Mouse (Mus musculus): ENCODE data around the gene Pla2g6. TPM values are rescaled to one million over a fixed set of nuclear protein-coding genes. Genes with fewer than 3 reads are reported as not detected.

Gene Pla2g6
- total RNA-seq (2021) (10 to 100 TPM; 26.1 to 30.6 TPM), polyA plus RNA-seq (2012; rRNA removed) (47.8 and 50.1 TPM in 2 replicates)
- long read RNA-seq, transcript Pla2g6-202 (16 exons, 3,365 nt): major isoform, 5 of 17 reads
- long read RNA-seq, partial matches to known transcripts: 4 of 17 reads
- long read RNA-seq, other reads (novel, unspliced or antisense): 6 of 17 reads

DNA sequence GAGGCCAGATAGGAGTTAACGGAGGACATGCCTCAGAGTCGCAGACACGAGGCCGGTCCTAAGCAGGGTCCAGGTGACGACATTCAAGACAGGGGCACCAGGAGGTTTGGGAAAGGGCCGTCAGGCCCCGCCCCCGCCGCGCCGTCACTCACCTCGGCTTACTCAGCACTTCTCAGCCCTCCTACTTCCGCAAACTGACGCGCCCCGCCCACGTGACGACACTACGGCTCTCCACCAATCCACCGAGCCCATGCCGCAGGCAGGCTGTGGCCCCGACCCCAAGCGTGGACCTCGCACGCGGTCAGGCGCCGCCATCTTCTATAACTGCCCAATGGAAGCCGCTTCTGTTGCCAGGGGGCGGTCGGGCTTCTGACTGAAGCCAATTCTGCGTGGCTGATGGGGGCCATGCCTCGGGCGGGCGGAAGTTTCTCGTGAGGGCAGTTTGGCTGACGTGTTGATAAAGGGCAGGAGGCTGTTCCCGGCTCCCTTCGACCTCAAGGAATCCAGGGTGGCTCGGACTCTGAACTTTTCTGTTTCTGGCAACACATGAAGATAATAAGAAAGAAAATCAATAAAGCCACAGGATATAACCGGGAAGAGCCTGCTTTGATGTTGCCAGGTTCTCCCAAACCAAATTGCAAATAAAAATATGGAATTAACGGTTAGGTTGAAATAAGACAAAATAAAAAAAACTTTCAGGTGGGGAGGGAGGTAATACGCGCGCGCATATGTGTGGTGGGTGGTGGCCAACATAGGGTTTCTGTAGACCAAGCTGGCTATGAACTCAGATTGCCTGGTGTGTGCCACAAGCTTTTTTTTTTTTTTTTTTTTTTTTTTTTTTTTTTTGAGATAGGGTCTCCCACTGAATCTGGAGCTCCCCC is at the start of gene Pla2g6:
Gene Pla2g6, minus strand, starts transcription at position 333 of the 881 bp plus-strand sequence.
- DNase-seq: peak; percentile 99

DNA sequence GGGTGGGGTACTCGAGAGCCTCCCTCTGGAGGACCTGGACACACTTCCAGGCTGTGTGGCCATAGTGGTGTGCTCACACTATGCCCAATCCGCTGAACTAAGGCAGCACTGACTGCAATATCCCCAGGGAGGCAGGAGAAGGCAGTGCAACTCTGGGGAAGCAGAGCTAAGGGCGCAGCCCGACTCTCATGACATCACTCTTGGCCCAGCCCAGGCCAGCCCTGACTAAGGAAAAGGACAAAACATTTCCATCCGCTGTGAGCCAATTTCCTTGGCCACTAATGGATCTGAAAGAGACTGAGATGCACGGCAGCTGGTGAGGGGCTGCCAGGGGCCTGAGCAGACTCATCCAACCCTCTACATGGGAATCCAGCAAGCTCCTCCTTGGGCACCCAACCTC is 49.5 kb upstream of the Pla2g6 start:
- peak; percentile 78 for DNase-seq

DNA sequence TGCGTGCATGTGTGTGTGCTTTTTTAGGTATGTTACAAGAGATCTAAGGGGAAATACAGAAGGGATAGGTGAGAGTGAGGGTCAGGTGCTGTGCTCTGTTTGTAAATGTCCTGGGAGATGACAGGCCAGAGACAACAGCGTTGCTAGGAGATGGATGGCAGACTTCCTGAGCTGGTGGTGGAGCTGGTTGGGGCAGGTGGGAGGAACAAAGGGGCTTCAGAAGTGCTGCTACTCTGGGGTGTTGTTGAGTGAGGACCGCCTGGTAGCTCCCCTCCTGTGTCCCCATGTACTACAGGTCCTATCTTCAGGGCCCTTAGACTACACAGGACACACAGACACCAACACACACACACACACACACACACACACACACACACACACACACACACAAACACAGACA is 46.6 kb upstream of the Pla2g6 start:
- no peak for DNase-seq

DNA sequence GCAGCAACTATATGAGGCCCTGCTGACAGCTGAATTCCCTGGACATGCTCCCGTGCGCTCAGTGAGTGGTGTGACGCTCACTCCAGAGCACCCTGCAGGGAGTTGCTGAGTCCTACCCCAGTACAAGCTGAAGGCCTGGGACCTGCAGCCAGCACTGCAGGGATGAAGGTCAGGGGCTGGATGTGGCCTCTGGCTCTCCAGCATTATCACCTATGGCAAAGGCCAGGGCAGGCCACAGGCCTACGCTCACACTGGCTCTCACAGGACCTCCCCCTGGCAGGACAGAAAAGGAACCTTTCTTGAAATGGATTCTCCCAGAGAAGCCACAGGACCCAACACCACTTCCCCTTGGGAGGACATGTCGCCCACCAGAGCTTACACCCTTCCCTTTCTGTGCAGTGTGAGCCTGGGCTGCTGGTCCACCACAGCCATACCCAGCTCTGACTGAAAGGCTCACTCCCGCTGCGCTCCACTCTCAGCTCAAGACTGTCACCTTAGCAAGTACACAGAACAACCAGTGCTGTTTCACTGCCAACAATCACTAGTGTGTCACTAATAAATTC is 42.2 kb upstream of the Pla2g6 start:
- DNase-seq: no peak

DNA sequence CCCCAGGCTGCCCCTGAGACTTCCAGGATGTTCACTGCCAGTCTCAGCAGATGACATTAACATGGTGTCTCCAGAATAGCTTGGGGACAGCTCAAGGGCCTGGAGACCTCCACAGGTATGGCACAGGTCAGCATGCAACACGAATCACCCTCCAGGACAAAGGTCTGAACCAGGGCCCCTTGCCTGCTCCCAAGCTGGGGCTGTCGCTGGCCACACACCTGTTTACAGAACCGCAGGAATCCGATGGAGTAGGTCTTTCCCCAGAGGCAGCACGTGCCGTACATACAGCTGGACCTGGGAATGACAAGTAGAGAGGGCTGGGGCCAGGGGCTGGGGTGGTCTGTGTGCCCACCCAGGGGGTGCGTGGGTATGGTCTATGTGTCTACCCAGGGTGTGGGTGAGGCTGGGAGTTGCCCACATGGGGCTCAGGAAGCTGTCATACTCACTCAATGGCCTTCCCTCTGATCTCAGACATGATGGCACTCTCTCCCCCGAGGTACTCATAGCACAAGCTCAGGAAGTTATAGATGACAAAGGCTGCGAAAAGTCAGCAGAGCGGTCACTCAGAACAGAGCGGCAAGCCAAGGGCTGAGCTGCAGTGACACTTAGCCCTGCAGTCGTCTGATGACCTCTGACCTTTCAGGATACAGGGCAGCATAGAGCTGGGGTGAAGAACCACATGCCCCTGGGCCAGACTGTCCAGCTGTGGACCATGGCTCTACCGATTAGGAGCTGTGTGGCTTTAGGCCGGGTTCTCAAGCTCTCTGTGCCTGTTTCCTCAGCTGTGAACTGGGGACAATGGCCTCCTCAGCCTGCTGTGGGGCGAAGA is 41.5 kb upstream of the Pla2g6 start:
- DNase-seq: no peak

DNA sequence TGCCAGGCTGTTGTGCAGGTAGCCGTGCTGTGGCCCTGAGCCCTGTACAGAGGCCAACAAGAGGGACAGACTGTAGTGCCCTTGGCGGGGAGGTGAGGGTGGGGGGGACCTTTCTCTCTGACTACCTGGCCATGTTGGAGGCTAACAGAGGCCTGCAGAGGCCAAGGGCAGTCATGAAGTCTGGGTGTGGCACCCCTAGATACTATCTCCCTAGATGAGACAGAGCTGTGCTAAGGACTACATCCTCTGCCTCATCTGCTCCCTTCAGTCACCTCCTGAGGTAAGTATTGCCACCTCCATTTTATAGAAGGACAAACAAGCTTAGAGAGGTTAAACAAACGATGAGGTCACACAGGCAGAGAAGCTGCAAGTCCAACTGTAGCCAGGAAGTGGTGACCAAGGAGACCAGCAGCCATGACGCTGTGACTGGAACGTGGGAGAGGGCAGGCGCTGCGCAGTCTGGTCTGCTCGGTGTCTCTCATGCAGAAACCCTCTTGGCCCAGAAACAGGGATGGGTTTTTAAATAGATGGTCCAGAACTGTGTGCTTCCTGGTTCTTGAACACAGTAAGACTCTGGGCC is 40.8 kb upstream of the Pla2g6 start:
- no peak for DNase-seq

DNA sequence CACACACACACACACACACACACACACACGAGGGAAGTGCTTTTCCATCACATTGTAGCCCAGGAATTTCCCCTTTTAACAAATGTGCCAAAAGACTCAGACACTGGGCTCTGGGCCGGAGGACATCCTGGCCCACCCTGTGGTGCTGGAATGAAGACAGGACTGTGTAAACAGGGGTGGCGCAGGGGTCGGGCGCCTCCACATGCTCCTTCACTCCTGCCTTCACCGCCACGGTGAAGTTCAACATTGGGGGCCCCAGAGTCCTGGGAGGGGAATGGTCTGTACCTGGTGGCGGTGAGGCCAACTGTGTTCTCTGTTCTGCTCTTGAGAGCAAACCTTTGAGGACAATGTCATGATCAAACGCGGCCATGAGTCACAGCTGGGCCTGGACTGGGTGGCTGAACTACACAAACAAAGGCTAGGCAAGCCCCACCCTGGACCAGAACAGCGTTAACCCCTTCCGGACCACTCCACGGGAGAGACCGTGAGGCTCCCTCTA is 40.2 kb upstream of the Pla2g6 start:
- peak; percentile 75 for DNase-seq

DNA sequence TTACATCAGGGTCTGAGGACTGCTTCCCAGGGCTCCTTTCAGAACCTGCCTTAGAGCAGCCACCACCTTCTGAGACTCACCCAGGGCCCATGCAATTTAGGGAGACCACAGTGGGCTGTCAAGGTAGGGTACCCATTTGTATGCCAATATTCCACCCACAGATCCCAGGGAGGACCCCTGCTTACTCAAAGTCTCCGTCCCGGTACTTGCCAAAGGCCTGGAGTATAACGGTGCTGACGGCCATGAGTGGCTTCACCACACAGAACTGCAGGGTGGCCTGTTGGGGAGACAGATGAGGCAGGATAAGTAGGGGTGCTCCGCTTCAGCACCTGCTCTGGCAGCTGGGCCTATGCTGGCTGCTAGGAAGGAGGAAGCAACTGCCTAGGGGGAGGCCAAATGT is 38.2 kb upstream of the Pla2g6 start:
- DNase-seq: no peak

DNA sequence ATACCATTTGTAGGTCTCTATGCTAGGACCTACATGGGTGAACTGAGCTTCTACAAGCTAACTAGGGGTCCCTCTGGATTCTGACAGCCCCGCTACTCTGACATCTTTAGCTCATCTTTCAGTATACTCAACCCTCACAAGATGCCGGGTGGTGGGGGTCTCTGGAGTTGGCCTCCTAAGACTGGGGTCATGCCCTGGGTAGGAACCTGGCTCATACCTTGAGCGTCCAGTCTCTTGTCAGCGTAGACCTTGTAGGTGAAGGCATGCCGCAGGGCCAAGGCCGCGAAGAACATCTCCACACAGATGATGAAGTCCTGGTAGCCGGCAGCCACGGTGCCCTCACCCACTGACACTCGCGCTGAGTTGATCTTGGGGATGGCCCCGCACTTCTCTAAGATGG is 36.9 kb upstream of the Pla2g6 start:
- DNase-seq: no peak

DNA sequence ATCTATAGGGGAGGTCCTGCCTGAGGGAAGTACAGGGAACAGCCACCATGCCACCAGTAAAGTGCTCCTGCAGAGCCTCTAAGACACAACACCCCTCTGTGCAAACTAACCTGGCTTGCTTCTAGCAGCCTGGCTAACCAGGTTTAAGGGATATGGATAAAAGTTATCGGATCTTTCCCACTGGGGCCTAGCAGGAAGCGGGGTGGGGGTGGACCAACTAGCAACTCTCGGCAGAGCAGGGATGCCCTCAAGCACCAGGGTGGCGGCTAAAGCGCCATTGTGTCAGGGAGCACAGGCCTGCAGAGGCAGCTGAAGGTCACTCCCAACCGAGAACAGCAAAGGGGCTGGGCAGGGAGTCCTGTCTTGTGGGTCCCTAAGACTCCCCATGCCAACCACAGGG is 35.9 kb upstream of the Pla2g6 start:
- DNase-seq: no peak

DNA sequence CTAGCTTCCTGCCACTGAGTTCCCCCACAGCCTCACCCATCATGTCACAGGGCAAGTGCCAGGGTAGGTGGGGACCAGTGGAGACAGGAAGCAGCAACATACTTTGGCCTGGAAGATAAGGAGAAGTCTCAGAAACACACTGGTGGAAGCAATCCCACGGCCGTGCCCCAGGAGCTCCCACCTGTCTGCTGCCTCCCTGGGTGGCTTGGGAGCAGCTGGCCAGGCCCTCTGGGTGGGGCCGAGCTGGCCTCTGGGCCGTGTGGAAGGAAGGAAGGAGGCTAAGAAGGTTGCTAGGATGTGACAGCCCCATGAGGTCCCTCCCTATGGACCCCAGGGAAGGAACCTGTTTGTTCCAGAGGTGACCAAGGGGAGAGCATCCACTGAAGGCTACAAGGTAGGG is 32.8 kb upstream of the Pla2g6 start:
- no peak for DNase-seq

DNA sequence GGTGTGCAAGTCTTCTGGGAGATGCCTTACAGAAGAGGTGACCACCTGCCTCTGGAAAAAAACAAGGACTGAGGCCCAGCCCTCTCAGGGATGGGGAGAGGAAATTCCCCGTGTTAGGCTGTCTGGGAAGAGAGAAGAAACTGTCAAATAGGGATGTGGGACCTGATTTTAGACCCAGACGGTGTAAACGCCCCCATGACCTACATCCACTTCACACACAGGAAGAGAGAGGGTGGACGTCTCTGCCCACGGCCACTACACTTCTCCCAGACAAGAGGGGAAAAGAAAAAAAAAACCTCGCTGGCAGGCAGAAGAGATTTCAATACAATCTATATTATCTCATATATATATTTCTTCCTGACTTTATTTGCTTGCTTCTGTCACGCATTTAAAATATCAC is 32.2 kb upstream of the Pla2g6 start:
- DNase-seq: no peak

DNA sequence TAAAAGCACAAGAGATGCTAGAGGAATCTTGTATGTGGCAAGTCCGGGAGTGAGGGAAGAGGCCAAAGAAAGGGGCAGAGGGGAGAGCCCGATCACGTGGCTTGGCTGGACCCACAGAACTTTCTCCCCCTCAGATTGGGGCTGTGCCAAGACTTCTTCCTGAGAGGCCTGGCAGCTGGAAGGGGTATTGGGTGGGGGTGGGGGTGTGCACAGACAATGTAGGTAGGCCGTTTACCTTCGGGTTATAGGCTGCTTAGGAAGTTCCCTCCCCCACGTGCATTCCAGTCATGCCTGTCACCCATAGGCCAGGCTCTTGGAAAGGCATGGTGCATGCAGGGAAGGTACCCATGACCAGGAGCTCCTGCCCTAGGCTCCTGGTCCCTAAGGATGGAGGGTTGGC is 31.8 kb upstream of the Pla2g6 start:
- DNase-seq: no peak

DNA sequence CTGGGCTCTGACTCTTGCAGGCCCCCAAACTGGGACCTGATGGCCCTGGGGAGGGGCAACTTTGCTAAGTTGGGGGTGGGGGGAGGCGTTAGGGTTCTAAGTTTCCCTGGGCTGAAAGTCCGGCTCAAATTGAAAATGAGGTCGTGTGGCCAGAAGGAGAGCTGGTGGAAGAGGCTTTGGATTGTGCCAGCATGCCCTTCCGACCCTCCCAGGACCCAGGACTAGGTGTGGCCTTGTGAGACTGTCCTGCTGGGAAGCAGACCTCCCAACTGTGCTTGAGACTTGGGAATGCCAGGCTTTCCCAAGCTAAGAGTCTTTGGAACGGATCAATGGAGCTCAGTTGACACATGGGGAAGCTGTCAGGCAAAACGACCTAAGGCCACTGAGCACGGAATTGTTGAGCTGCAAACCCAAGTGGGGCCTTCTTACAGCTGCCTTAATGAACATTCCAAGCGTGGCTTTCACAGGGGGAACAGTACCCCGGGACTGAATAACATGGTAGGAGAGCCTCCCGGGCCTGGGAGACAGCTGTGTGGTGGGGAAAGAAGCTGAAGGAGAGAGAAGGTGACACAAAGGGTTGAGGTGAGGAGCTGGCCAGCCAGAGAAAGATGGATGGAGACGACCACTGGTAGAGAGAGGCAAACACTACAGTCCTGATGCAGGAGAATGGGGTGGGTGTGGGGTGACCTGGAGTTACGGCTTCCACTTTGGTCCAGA is 29.9 kb upstream of the Pla2g6 start:
- DNase-seq: no peak

DNA sequence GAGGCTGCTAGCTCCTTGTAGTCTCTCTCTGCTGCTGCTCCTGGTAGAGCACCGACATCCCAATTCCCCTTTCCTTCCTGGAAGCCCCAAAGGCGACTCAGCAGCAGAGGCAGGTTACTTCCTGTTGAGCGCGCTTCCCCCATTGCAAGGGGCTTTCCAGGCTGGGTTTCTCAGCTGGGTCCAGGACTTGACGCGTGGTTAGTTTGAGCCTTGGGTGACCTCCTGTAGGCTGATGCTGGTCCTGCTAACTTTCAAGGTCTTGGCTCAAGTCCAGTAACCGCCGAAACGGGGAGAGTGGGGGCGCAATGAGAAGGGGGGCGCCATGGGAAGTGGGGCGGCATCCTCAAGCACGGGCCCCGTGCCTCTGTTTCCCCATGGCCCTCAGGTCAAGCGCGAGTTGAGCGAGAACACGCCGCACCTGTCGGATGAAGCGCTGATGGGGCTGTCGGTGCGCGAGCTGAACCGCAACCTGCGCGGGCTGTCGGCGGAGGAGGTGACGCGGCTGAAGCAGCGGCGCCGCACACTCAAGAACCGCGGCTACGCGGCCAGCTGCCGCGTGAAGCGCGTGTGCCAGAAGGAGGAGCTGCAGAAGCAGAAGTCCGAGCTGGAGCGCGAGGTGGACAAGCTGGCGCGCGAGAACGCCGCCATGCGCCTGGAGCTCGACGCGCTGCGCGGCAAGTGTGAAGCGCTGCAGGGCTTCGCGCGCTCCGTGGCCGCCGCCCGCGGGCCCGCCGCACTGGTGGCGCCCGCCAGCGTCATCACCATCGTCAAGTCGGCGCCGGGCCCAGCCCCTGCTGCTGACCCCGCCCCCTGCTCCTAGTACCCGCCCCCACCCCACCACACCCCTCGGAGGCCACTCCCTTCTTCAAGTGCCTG is 29.1 kb upstream of the Pla2g6 start:
- DNase-seq: peak; percentile 78

DNA sequence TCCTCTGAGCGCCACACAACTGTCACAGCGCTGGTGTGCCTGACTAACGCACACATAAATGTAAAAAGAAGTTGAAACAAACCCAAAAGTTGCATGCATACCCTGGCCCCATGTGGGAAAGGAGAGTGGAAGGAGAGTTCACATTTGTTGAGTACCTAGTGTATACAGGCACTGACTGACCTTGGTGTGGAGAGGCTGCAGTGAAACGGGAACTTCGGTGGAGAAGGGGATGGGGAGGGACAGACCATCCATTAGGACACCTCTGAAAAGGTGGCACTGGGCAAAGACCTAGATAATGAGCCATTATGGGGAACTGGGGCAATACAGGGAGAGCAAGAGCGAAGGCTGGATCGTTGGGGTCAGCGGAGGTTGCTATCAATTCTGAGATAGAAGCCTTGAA is 28.3 kb upstream of the Pla2g6 start:
- DNase-seq: no peak

DNA sequence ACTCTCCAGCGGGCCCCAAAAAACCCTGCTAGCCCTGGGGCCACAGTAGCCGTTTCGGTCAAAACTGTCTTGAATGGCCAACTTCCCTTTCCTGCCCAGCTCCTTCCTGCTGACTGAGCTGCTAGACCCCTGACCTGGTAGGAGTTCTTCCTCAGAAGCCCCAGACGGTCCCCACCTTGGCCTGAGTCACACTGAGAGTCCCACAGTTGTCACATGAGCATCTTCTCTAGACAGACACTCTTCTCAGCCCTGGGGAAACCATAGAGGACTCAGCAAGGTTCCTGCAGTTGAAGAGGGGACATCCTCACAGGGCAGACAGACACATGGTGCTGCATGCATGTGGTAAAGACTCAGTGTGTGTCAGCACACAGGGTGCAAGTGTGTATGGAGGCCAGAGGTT is 26.4 kb upstream of the Pla2g6 start:
- no peak for DNase-seq

DNA sequence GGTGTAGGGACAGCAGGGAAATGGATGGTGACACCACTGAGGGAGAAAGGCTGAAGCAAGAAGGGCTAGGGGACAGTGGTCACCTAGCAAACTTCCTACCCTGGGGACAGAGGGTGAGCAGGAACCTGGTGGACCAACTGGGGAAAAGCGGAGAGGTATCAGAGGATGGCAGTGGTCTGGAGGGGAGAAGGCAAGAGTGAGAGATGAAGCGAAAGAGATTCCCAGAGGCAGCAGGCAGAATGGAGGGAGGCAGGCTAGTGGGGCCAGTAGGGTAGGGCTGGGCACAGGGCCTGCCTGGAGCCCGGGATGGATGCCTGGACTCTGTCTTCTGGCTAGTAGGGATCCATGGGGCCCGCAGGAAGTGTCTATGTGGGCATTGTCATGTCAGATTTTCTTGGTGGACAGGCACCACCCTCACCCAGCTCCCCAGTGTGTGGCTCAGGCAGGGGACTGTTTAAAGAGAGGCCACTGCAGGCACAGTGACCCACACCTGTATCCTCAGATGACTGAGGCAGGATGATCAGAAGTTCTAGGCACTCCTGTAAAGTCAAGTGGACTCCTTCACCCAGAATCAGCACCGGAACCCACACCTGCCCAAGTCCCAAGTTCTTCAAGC is 25.6 kb upstream of the Pla2g6 start:
- no peak for DNase-seq

DNA sequence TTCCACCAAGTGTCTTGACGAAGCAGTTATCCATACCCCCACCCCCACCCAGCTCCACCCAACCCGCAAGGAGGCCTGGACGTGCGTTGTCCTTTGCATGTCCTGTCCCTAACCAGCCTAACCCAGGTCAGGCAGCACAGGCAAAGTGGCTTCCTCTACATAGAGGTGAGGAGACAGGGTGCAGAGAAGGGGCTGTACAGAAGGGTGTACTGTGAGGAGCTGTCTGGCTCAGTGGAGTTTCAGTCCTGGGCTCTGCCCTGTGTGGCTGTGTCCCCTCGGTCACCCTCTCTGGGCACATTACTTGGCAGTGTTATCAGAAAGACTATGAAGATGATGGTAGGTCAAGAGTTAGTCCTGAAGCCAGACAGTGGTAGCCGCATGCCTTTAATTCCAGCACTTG is 24.3 kb upstream of the Pla2g6 start:
- no peak for DNase-seq

DNA sequence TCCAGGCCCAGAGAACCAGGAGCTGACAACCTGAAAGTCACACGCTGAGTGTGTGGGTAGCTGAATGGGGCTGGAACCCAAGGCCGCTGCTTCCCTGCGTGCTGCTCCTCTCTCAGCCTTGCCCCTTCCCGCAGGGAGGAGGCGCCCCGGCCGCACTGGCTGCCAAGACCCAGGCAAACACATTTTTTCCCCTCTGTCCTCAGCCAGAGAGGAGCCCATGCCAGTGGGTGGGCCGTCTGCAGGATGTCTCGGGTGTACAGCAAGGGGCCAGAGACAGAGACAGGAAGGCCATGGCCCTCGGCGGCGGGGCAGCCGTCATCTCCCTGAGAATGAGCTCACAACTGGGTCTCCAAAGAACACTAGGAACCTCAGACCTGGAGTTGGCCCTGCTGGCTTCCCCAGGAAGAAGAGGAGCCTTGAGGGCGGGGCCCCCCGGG is 23.2 kb upstream of the Pla2g6 start:
- peak; percentile 72 for DNase-seq
